Mouse (Mus musculus): ENCODE measurements at regions not wholly inside any gene's neighbourhood (a gene's known extent, or its start where the extent isn't known, plus 50 kb on each side); places are given as distances from the start of the nearest gene placed in this dataset.

- Histone ChIP-seq H3K4me2 (no peak overlapping the region), H3K9ac (no peak overlapping the region), H3K4me1 (replicated peaks) (no peaks in the 10 kb centered on the region), H3K27me3 (no peaks in the 10 kb centered on the region), H3K36me3 (replicated peaks) (no peaks in the 10 kb centered on the region), H3K27ac (replicated peaks) (peak overlapping the region; percentile 59), H3K9me3 (replicated peaks) (no peaks in the 10 kb centered on the region), H3K4me3 (replicated peaks) (no peak overlapping the region)
- 49% methylated on average over 12 of the region's 12 CpGs for WGBS (ENCODE audit: insufficient replicate concordance)
- no peak for ATAC-seq (ENCODE audit: insufficient read depth)
Observed at GRCm38 (mm10) chr2:173977236-173978053, 98.7 kb upstream of the Stx16 start.

GRCm38 (mm10) chr2:173978138-173978765 is 97.9 kb upstream of the Stx16 start:
- H3K27me3 ChIP-seq = no peaks in the 10 kb centered on the region
- no peaks in the 10 kb centered on the region for H3K36me3 ChIP-seq (replicated peaks)
- no peak for ATAC-seq (ENCODE audit: insufficient read depth)
- no peak overlapping the region for H3K4me3 ChIP-seq (replicated peaks)
- no peaks in the 10 kb centered on the region for H3K9me3 ChIP-seq (replicated peaks)
- no peaks in the 10 kb centered on the region for H3K4me1 ChIP-seq (replicated peaks)
- WGBS (ENCODE audit: insufficient replicate concordance) = 71% methylated on average over 13 of the region's 13 CpGs
- no peak overlapping the region for H3K9ac ChIP-seq
- H3K4me2 ChIP-seq = no peak overlapping the region
- peak overlapping the region; percentile 59 for H3K27ac ChIP-seq (replicated peaks)

GRCm38 (mm10) chr2:173981036-173981435 is 95.1 kb upstream of the Stx16 start:
- no peak for ATAC-seq (ENCODE audit: insufficient read depth)
- Histone ChIP-seq H3K4me3 (replicated peaks) (no peak overlapping the region), H3K4me1 (replicated peaks) (no peaks in the 10 kb centered on the region), H3K9ac (no peak overlapping the region), H3K36me3 (replicated peaks) (no peaks in the 10 kb centered on the region), H3K9me3 (replicated peaks) (no peaks in the 10 kb centered on the region), H3K27ac (replicated peaks) (no peak overlapping the region), H3K4me2 (no peak overlapping the region), H3K27me3 (no peaks in the 10 kb centered on the region)
- 74% methylated on average over 9 of the region's 9 CpGs for whole genome bisulfite sequencing (ENCODE audit: insufficient replicate concordance)

- Histone ChIP-seq H3K9ac (no peak overlapping the region), H3K36me3 (replicated peaks) (no peaks in the 10 kb centered on the region), H3K4me3 (replicated peaks) (no peak overlapping the region), H3K4me1 (replicated peaks) (no peaks in the 10 kb centered on the region; the same call in 1 of the 2 replicates), H3K27me3 (no peaks in the 10 kb centered on the region), H3K4me2 (no peak overlapping the region), H3K27ac (replicated peaks) (no peak overlapping the region), H3K9me3 (replicated peaks) (no peaks in the 10 kb centered on the region)
- ATAC-seq (ENCODE audit: insufficient read depth) = no peak
- WGBS (ENCODE audit: insufficient replicate concordance) = 66% methylated on average over 7 of the region's 7 CpGs
Observed at GRCm38 (mm10) chr2:173987516-173987915, 88.6 kb upstream of the Stx16 start.

- Histone ChIP-seq H3K4me2 (no peak overlapping the region), H3K4me1 (replicated peaks) (no peaks in the 10 kb centered on the region; the same call in 1 of the 2 replicates), H3K27ac (replicated peaks) (no peak overlapping the region), H3K4me3 (replicated peaks) (no peak overlapping the region), H3K9me3 (replicated peaks) (no peaks in the 10 kb centered on the region), H3K36me3 (replicated peaks) (no peaks in the 10 kb centered on the region), H3K9ac (no peak overlapping the region), H3K27me3 (no peaks in the 10 kb centered on the region)
- no peak for ATAC-seq (ENCODE audit: insufficient read depth)
- WGBS (ENCODE audit: insufficient replicate concordance) = 69% methylated on average over 8 of the region's 8 CpGs
Observed at GRCm38 (mm10) chr2:173987921-173988320, 88.2 kb upstream of the Stx16 start.

- 63% methylated on average over 11 of the region's 11 CpGs for WGBS (ENCODE audit: insufficient replicate concordance)
- ATAC-seq (ENCODE audit: insufficient read depth) = no peak
- H3K4me2 ChIP-seq = no peak overlapping the region
- H3K9ac ChIP-seq = no peak overlapping the region
- no peaks in the 10 kb centered on the region for H3K36me3 ChIP-seq (replicated peaks)
- no peak overlapping the region for H3K4me3 ChIP-seq (replicated peaks)
- H3K27ac ChIP-seq (replicated peaks) = no peak overlapping the region
- no peaks in the 10 kb centered on the region for H3K9me3 ChIP-seq (replicated peaks)
- H3K4me1 ChIP-seq (replicated peaks) = no peaks in the 10 kb centered on the region; the same call in 1 of the 2 replicates
- H3K27me3 ChIP-seq = no peaks in the 10 kb centered on the region
Observed at GRCm38 (mm10) chr2:173988641-173989336, 87.3 kb upstream of the Stx16 start.

- Histone ChIP-seq H3K9me3 (replicated peaks) (no peaks in the 10 kb centered on the region), H3K36me3 (replicated peaks) (no peaks in the 10 kb centered on the region), H3K27me3 (no peaks in the 10 kb centered on the region), H3K4me1 (replicated peaks) (no peaks in the 10 kb centered on the region; the same call in 1 of the 2 replicates), H3K4me3 (replicated peaks) (no peak overlapping the region), H3K4me2 (no peak overlapping the region), H3K9ac (no peak overlapping the region), H3K27ac (replicated peaks) (no peak overlapping the region)
- 72% methylated on average over 4 of the region's 4 CpGs for WGBS (ENCODE audit: insufficient replicate concordance)
- no peak for ATAC-seq (ENCODE audit: insufficient read depth)
Observed at GRCm38 (mm10) chr2:173990664-173991063, 85.4 kb upstream of the Stx16 start.

- no peaks in the 10 kb centered on the region for H3K36me3 ChIP-seq (replicated peaks)
- 87% methylated on average over 15 of the region's 15 CpGs for WGBS (ENCODE audit: insufficient replicate concordance)
- H3K4me2 ChIP-seq = no peak overlapping the region
- ATAC-seq (ENCODE audit: insufficient read depth) = no peak
- H3K4me1 ChIP-seq (replicated peaks) = no peaks in the 10 kb centered on the region; the same call in 1 of the 2 replicates
- H3K27ac ChIP-seq (replicated peaks) = no peak overlapping the region
- H3K9ac ChIP-seq = no peak overlapping the region
- H3K4me3 ChIP-seq (replicated peaks) = no peak overlapping the region
- H3K9me3 ChIP-seq (replicated peaks) = no peaks in the 10 kb centered on the region
- H3K27me3 ChIP-seq = no peaks in the 10 kb centered on the region
Observed at GRCm38 (mm10) chr2:173991447-173991846, 84.7 kb upstream of the Stx16 start.

GRCm38 (mm10) chr2:173992041-173992440 is 84.1 kb upstream of the Stx16 start:
- Histone ChIP-seq H3K4me1 (replicated peaks) (no peaks in the 10 kb centered on the region; the same call in 1 of the 2 replicates), H3K27me3 (no peaks in the 10 kb centered on the region), H3K9me3 (replicated peaks) (no peaks in the 10 kb centered on the region), H3K27ac (replicated peaks) (no peak overlapping the region), H3K36me3 (replicated peaks) (no peaks in the 10 kb centered on the region), H3K9ac (no peak overlapping the region), H3K4me3 (replicated peaks) (no peak overlapping the region), H3K4me2 (no peak overlapping the region)
- peak; percentile 37; the same call in 1 of the 2 replicates for ATAC-seq (ENCODE audit: insufficient read depth)
- WGBS (ENCODE audit: insufficient replicate concordance) = 50% methylated on average over 5 of the region's 5 CpGs

GRCm38 (mm10) chr2:173993431-173993955 is 82.6 kb upstream of the Stx16 start:
- Histone ChIP-seq H3K9me3 (replicated peaks) (no peaks in the 10 kb centered on the region), H3K4me1 (replicated peaks) (no peaks in the 10 kb centered on the region; the same call in 1 of the 2 replicates), H3K27ac (replicated peaks) (no peak overlapping the region), H3K27me3 (no peaks in the 10 kb centered on the region), H3K4me3 (replicated peaks) (no peak overlapping the region), H3K36me3 (replicated peaks) (no peaks in the 10 kb centered on the region), H3K9ac (no peak overlapping the region), H3K4me2 (no peak overlapping the region)
- 53% methylated on average over 5 of the region's 5 CpGs for WGBS (ENCODE audit: insufficient replicate concordance)
- no peak for ATAC-seq (ENCODE audit: insufficient read depth)

Data from liver, embryonic 15.5 days (tissue).